In genomic region chr5:135793996-135794858, GRCm38 (mm10) we compare ENCODE assay signal across 8 mouse cellular contexts. TPM values are rescaled to one million over a fixed set of nuclear protein-coding genes. Genes with fewer than 3 reads are reported as not detected.
DNase-seq lines count a peak whose midpoint lies in the region; ATAC-seq and TF ChIP-seq lines count a peak whose summit lies in the region.

No protein-coding gene starts in this region.

- peak; percentile 84 to 86 for DNase-seq in B cell, adult 2 months
- peak; percentile 96 for DNase-seq in brain, adult 2 months (ENCODE audit: low read depth, low spot score)
- peak; percentile 59 for DNase-seq in liver, adult 2 months (ENCODE audit: extremely low read depth, low read depth, low spot score)
- peak; percentile 84 for DNase-seq in naive thymus-derived CD4-positive, alpha-beta T cell, adult 2 months (ENCODE audit: low read depth)
- peak; percentile 78 for DNase-seq in splenic B cell, adult 2 months (ENCODE audit: low read depth, low spot score)

- H3K4me2 ChIP-seq in heart, embryonic 11.5 days: peak overlapping the region; percentile 66
- H3K4me2 ChIP-seq in kidney, embryonic 16.5 days (replicated peaks; ENCODE audit: low read depth, low read length): peak overlapping the region; percentile 53

- peak; percentile 99 for TF ChIP-seq CTCF in liver, adult 2 months (IDR thresholded peaks at IDR 0.05; ENCODE audit: low read depth, low read length)

- peaks cover 30% of the 10 kb centered on the region for H3K36me3 ChIP-seq in erythroblast, embryonic 14.5 days (ENCODE audit: control insufficient read depth)
- peaks cover 20% of the 10 kb centered on the region for H3K36me3 ChIP-seq in heart, embryonic 11.5 days (ENCODE audit: control insufficient read depth, insufficient read depth, low read length)
- peaks cover 25% of the 10 kb centered on the region for H3K36me3 ChIP-seq in kidney, embryonic 16.5 days (ENCODE audit: insufficient read depth, low read length)
- H3K36me3 ChIP-seq in liver, adult 2 months (ENCODE audit: control insufficient read depth, insufficient read depth, low read length): peaks cover 21% of the 10 kb centered on the region; the same call in 1 of the 2 replicates
- H3K36me3 ChIP-seq in splenic B cell, adult 2 months (ENCODE audit: control insufficient read depth, insufficient read depth, low read length, poor library complexity, severe bottlenecking): peaks cover 5% of the 10 kb centered on the region

- peaks cover 7% of the 10 kb centered on the region for H3K4me1 ChIP-seq in erythroblast, embryonic 14.5 days (ENCODE audit: control insufficient read depth)
- peaks cover 4% of the 10 kb centered on the region for H3K4me1 ChIP-seq in heart, embryonic 11.5 days (ENCODE audit: control insufficient read depth, insufficient read depth, low read length)
- H3K4me1 ChIP-seq in kidney, embryonic 16.5 days (ENCODE audit: insufficient read depth, low read length): 0 out of 2 replicates have a peak, but pooled peaks cover 7% of the 10 kb centered on the region
- H3K4me1 ChIP-seq in liver, adult 2 months (ENCODE audit: control insufficient read depth, insufficient read depth, low read length): no peaks in the 10 kb centered on the region

- H3K79me2 ChIP-seq in liver, adult 2 months (ENCODE audit: control insufficient read depth, insufficient read depth, low read length): no peaks in the 10 kb centered on the region

- 8% methylated on average over 20 of the region's 20 CpGs for WGBS in heart, embryonic 11.5 days (ENCODE audit: insufficient replicate concordance)
- 13% methylated on average over 20 of the region's 20 CpGs for WGBS in kidney, embryonic 16.5 days
- WGBS in liver, adult 2 months: 22% methylated on average over 20 of the region's 20 CpGs

- H3K9me3 ChIP-seq in erythroblast, embryonic 14.5 days (ENCODE audit: control insufficient read depth, low read length): no peaks in the 10 kb centered on the region
- H3K9me3 ChIP-seq in heart, embryonic 11.5 days (replicated peaks; ENCODE audit: control insufficient read depth, low read length): no peaks in the 10 kb centered on the region
- no peaks in the 10 kb centered on the region for H3K9me3 ChIP-seq in kidney, embryonic 16.5 days (ENCODE audit: low read length)

- H3K9ac ChIP-seq in heart, embryonic 11.5 days (ENCODE audit: low read depth, low read length): peak overlapping the region; percentile 58; the same call in 1 of the 2 replicates
- H3K9ac ChIP-seq in kidney, embryonic 16.5 days (replicated peaks; ENCODE audit: low read length): peak overlapping the region; percentile 63
- H3K9ac ChIP-seq in liver, adult 2 months (ENCODE audit: low read depth, low read length): peak overlapping the region; percentile 53

- TF ChIP-seq POLR2A in liver, adult 2 months (IDR thresholded peaks at IDR 0.05; ENCODE audit: extremely low read depth, insufficient read depth, low read length): no peak

- ATAC-seq in heart, embryonic 11.5 days (replicated peaks; ENCODE audit: insufficient number of reproducible peaks, low FRiP score, low TSS enrichment): peak; percentile 77
- ATAC-seq in kidney, embryonic 16.5 days (ENCODE audit: low FRiP score, low TSS enrichment): peak; percentile 89

- peak overlapping the region; percentile 40 for H3K4me3 ChIP-seq in erythroblast, embryonic 14.5 days (replicated peaks)
- H3K4me3 ChIP-seq in heart, embryonic 11.5 days (ENCODE audit: low read depth, low read length): peak overlapping the region; percentile 32
- peak overlapping the region; percentile 45 for H3K4me3 ChIP-seq in kidney, embryonic 16.5 days (ENCODE audit: low read length)
- H3K4me3 ChIP-seq in liver, adult 2 months (ENCODE audit: insufficient read depth, low read depth, low read length): peak overlapping the region; percentile 8; the same call in 1 of the 2 replicates

- peaks cover 5% of the 10 kb centered on the region for H3K27me3 ChIP-seq in erythroblast, embryonic 14.5 days (ENCODE audit: control insufficient read depth)
- no peaks in the 10 kb centered on the region for H3K27me3 ChIP-seq in heart, embryonic 11.5 days (ENCODE audit: control insufficient read depth, insufficient read depth, low read length)
- no peaks in the 10 kb centered on the region for H3K27me3 ChIP-seq in kidney, embryonic 16.5 days (ENCODE audit: insufficient read depth, low read length)
- no peaks in the 10 kb centered on the region for H3K27me3 ChIP-seq in liver, adult 2 months (ENCODE audit: control insufficient read depth, insufficient read depth, low read length)
- H3K27me3 ChIP-seq in splenic B cell, adult 2 months (ENCODE audit: control insufficient read depth, insufficient read depth, low read length, poor library complexity, severe bottlenecking): no peaks in the 10 kb centered on the region

- peak overlapping the region; percentile 60 for H3K27ac ChIP-seq in heart, embryonic 11.5 days (ENCODE audit: low read depth, low read length)
- no peak overlapping the region for H3K27ac ChIP-seq in kidney, embryonic 16.5 days (ENCODE audit: low read length)
- H3K27ac ChIP-seq in liver, adult 2 months (replicated peaks; ENCODE audit: insufficient read depth, low read depth, low read length): no peak overlapping the region

RNA-seq across cellular contexts. Expression of gene Srrm3, which starts 12.5 kb away (rescaled TPM):
- polyA plus RNA-seq in erythroblast, embryonic 14.5 days (2012): not detected in 2 replicates
- polyA plus RNA-seq in heart, embryonic 11.5 days (2014; fragmentation: Nextera tagmentation; extraction: Ambion mirVana): 0.21 TPM in 1 of 2 replicates, not detected in the other
- 0.27 and 1.0 TPM in 2 replicates for polyA plus RNA-seq in kidney, embryonic 16.5 days (2015; fragmentation: Nextera tagmentation; extraction: Ambion mirVana)
- not detected in 2 replicates for total RNA-seq in liver, adult 2 months (2014; rRNA removed)
- not detected in 2 replicates for polyA plus RNA-seq in liver, adult 2 months (2012; rRNA removed)

RNA-seq across cellular contexts. Expression of gene Mdh2, which starts 15.9 kb away (rescaled TPM):
- polyA plus RNA-seq in erythroblast, embryonic 14.5 days (2012): 54.3 and 58.5 TPM in 2 replicates
- 955 and 984 TPM in 2 replicates for polyA plus RNA-seq in heart, embryonic 11.5 days (2014; fragmentation: Nextera tagmentation; extraction: Ambion mirVana)
- polyA plus RNA-seq in kidney, embryonic 16.5 days (2015; fragmentation: Nextera tagmentation; extraction: Ambion mirVana): 690 and 691 TPM in 2 replicates
- total RNA-seq in liver, adult 2 months (2014; rRNA removed): 108 and 176 TPM in 2 replicates
- 361 and 418 TPM in 2 replicates for polyA plus RNA-seq in liver, adult 2 months (2012; rRNA removed)

RNA-seq across cellular contexts. Expression of gene Styxl1, which starts 16.0 kb away (rescaled TPM):
- polyA plus RNA-seq in erythroblast, embryonic 14.5 days (2012): not detected in 2 replicates
- 0.28 and 0.42 TPM in 2 replicates for polyA plus RNA-seq in heart, embryonic 11.5 days (2014; fragmentation: Nextera tagmentation; extraction: Ambion mirVana)
- 0.42 and 0.62 TPM in 2 replicates for polyA plus RNA-seq in kidney, embryonic 16.5 days (2015; fragmentation: Nextera tagmentation; extraction: Ambion mirVana)
- total RNA-seq in liver, adult 2 months (2014; rRNA removed): 0.13 and 0.18 TPM in 2 replicates
- polyA plus RNA-seq in liver, adult 2 months (2012; rRNA removed): 0.22 and 0.23 TPM in 2 replicates

RNA-seq across cellular contexts. Expression of gene Tmem120a, which starts 50.0 kb away (rescaled TPM):
- 0.17 and 0.25 TPM in 2 replicates for polyA plus RNA-seq in erythroblast, embryonic 14.5 days (2012)
- polyA plus RNA-seq in heart, embryonic 11.5 days (2014; fragmentation: Nextera tagmentation; extraction: Ambion mirVana): 31.3 and 34.7 TPM in 2 replicates
- 74.7 and 75.4 TPM in 2 replicates for polyA plus RNA-seq in kidney, embryonic 16.5 days (2015; fragmentation: Nextera tagmentation; extraction: Ambion mirVana)
- 55.2 and 58.1 TPM in 2 replicates for total RNA-seq in liver, adult 2 months (2014; rRNA removed)
- 52.9 and 76.6 TPM in 2 replicates for polyA plus RNA-seq in liver, adult 2 months (2012; rRNA removed)
